Mouse (Mus musculus): ENCODE results near the gene Gm47985. TPM values are rescaled to one million over a fixed set of nuclear protein-coding genes. Genes with fewer than 3 reads are reported as not detected.
"Not testable (repeated sequence)": the region's sequence is repeated elsewhere in the genome, so short reads cannot be mapped to it uniquely, and the experiment has no call there.

Gm47985 gene
- 0.54 and 1.1 TPM in 2 replicates for polyA plus RNA-seq (2016; fragmentation: Nextera tagmentation; extraction: Ambion mirVana)

GRCm38 (mm10) chr1:151182266-151182665 is at the start of gene Gm47985:
TSS of gene Gm47985 (plus strand) at chr1:151182537.
- not testable (repeated sequence) for H3K4me2 ChIP-seq (replicated peaks); H3K4me3 ChIP-seq; H3K27ac ChIP-seq; H3K9me3 ChIP-seq; H3K4me1 ChIP-seq; H3K36me3 ChIP-seq; H3K27me3 ChIP-seq (replicated peaks); H3K9ac ChIP-seq; ATAC-seq (ENCODE audit: low FRiP score, low read depth)
- 100% methylated on average over 1 of the region's 7 CpGs for WGBS

DNA sequence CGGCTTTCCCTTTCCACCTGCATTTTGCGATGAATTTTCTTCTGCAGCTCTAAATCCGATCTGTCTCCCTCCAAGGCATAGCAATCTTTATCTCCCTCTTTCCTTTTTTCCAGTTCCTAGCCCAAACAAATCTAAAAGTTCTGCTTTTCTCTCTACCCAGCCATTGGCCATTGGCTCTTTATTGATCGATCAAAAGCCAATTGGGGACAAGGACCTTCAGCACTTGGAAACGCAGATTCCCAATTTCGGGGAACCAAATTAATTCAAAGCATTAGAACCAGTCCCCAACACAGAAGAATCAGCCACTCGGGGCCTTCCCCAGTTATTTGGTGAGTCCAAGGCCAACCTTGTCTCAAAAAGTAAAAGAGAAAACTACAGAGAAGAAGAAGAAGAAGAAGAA is 49.7 kb upstream of the Gm47985 start:
- Histone ChIP-seq H3K9ac (no peak overlapping the region), H3K4me3 (no peak overlapping the region), H3K4me2 (replicated peaks) (no peak overlapping the region), H3K4me1 (no peaks in the 10 kb centered on the region), H3K27me3 (replicated peaks) (no peaks in the 10 kb centered on the region), H3K9me3 (no peaks in the 10 kb centered on the region), H3K27ac (no peak overlapping the region), H3K36me3 (no peaks in the 10 kb centered on the region)
- no peak for ATAC-seq (ENCODE audit: low FRiP score, low read depth)
- WGBS, result 96% methylated on average over 7 of the region's 7 CpGs

DNA sequence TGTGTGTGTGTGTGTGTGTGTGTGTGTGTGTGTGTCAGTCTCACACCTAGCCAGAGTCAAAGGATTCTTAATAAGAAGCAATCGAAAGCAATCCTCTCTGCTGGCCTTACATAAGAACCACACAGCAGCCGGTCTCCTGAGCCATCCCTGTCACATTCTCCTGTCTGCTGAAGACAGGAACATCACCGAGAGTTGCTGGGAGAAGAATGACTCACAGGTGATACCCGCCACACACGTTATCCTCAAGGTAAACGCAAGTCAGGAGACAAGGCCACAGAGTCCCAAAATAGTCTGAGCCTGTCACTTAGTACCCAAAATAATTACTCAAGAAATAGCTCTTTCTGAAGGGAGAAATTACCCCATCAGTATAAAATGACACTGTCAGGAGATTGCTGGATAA is 43.9 kb upstream of the Gm47985 start:
- H3K9me3 ChIP-seq, result no peaks in the 10 kb centered on the region
- no peak overlapping the region for H3K27ac ChIP-seq
- H3K36me3 ChIP-seq, result no peaks in the 10 kb centered on the region
- 87% methylated on average over 6 of the region's 6 CpGs for WGBS
- no peak overlapping the region for H3K4me3 ChIP-seq
- no peak for ATAC-seq (ENCODE audit: low FRiP score, low read depth)
- H3K4me1 ChIP-seq, result no peaks in the 10 kb centered on the region
- no peaks in the 10 kb centered on the region for H3K27me3 ChIP-seq (replicated peaks)
- no peak overlapping the region for H3K9ac ChIP-seq
- H3K4me2 ChIP-seq (replicated peaks), result no peak overlapping the region

DNA sequence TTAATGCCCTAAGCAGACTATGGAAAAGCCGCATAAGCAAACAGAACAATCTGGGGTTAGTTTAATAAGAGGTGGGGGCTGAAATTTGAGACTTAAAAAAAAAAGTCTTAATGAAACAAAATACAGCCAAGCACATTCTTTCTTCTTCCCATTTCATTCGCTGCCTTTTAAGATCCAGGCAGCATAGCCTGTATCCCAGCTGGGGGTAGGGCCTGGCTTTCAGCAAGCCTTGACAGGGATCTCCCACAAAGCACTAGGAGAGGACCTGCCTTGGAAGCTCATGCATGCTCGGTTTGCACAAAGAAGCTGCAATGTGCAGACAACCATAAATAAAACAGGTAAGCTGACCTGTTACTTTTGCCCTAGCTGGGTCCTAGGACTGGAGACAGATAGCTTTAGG is 41.4 kb upstream of the Gm47985 start:
- ATAC-seq (ENCODE audit: low FRiP score, low read depth), result no peak
- Histone ChIP-seq H3K9ac (no peak overlapping the region), H3K4me3 (no peak overlapping the region), H3K27me3 (replicated peaks) (no peaks in the 10 kb centered on the region), H3K4me2 (replicated peaks) (no peak overlapping the region), H3K4me1 (no peaks in the 10 kb centered on the region), H3K9me3 (no peaks in the 10 kb centered on the region), H3K27ac (no peak overlapping the region), H3K36me3 (no peaks in the 10 kb centered on the region)
- WGBS, result 75% methylated on average over 3 of the region's 3 CpGs

- no peaks in the 10 kb centered on the region for H3K36me3 ChIP-seq
- no peak overlapping the region for H3K4me2 ChIP-seq (replicated peaks)
- no peaks in the 10 kb centered on the region for H3K9me3 ChIP-seq
- 70% methylated on average over 6 of the region's 6 CpGs for WGBS
- no peak for ATAC-seq (ENCODE audit: low FRiP score, low read depth)
- H3K27me3 ChIP-seq (replicated peaks), result no peaks in the 10 kb centered on the region
- H3K4me3 ChIP-seq, result no peak overlapping the region
- no peak overlapping the region for H3K27ac ChIP-seq
- no peak overlapping the region for H3K9ac ChIP-seq
- no peaks in the 10 kb centered on the region for H3K4me1 ChIP-seq
These were observed 37.7 kb upstream of the Gm47985 start for GRCm38 (mm10) chr1:151144471-151145146.

DNA sequence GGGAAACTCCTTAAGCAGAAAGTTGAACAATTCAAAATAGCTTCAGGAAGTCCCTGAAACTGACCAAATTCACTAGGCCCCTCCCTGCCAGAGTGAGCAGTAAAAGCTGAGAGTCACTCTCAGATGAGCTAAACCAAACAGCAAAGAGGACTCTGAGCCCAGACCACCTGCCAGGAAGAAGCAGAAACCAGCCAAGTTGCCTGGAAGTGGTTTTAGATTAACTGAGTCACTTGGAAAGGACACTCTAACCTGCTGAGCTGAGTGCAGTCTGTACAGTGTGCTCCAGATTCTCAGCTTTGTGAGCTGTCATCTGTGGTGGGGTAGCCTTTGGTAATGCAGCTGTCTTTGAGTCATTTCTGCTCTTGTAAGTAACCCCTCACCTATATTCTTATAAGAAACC is 34.5 kb upstream of the Gm47985 start:
- H3K9ac ChIP-seq, result no peak overlapping the region
- no peaks in the 10 kb centered on the region for H3K36me3 ChIP-seq
- ATAC-seq (ENCODE audit: low FRiP score, low read depth), result no peak
- no peaks in the 10 kb centered on the region for H3K9me3 ChIP-seq
- H3K4me1 ChIP-seq, result no peaks in the 10 kb centered on the region
- H3K4me2 ChIP-seq (replicated peaks), result no peak overlapping the region
- no peaks in the 10 kb centered on the region for H3K27me3 ChIP-seq (replicated peaks)
- H3K4me3 ChIP-seq, result no peak overlapping the region
- H3K27ac ChIP-seq, result no peak overlapping the region

GRCm38 (mm10) chr1:151150211-151150610 is 32.1 kb upstream of the Gm47985 start:
- ATAC-seq (ENCODE audit: low FRiP score, low read depth), result no peak
- Histone ChIP-seq H3K9me3 (no peaks in the 10 kb centered on the region), H3K27ac (no peak overlapping the region), H3K27me3 (replicated peaks) (no peaks in the 10 kb centered on the region), H3K4me3 (no peak overlapping the region), H3K36me3 (no peaks in the 10 kb centered on the region), H3K4me2 (replicated peaks) (no peak overlapping the region), H3K9ac (no peak overlapping the region), H3K4me1 (no peaks in the 10 kb centered on the region)
- WGBS, result 90% methylated on average over 7 of the region's 7 CpGs

GRCm38 (mm10) chr1:151151089-151151488 is 31.2 kb upstream of the Gm47985 start:
- Histone ChIP-seq H3K4me1 (no peaks in the 10 kb centered on the region), H3K9ac (no peak overlapping the region), H3K36me3 (no peaks in the 10 kb centered on the region), H3K27me3 (replicated peaks) (no peaks in the 10 kb centered on the region), H3K27ac (no peak overlapping the region), H3K4me2 (replicated peaks) (no peak overlapping the region), H3K9me3 (no peaks in the 10 kb centered on the region), H3K4me3 (no peak overlapping the region)
- 61% methylated on average over 2 of the region's 2 CpGs for WGBS
- ATAC-seq (ENCODE audit: low FRiP score, low read depth), result no peak

- no peak overlapping the region for H3K4me3 ChIP-seq
- H3K27ac ChIP-seq, result no peak overlapping the region
- H3K9me3 ChIP-seq, result no peaks in the 10 kb centered on the region
- no peaks in the 10 kb centered on the region for H3K36me3 ChIP-seq
- no peak overlapping the region for H3K9ac ChIP-seq
- H3K4me2 ChIP-seq (replicated peaks), result no peak overlapping the region
- WGBS, result 92% methylated on average over 6 of the region's 6 CpGs
- no peaks in the 10 kb centered on the region for H3K27me3 ChIP-seq (replicated peaks)
- no peaks in the 10 kb centered on the region for H3K4me1 ChIP-seq
- no peak for ATAC-seq (ENCODE audit: low FRiP score, low read depth)
These were observed 29.2 kb upstream of the Gm47985 start for GRCm38 (mm10) chr1:151153056-151153652.

- H3K36me3 ChIP-seq; H3K4me3 ChIP-seq; H3K27me3 ChIP-seq (replicated peaks); ATAC-seq (ENCODE audit: low FRiP score, low read depth); H3K9ac ChIP-seq; H3K9me3 ChIP-seq; H3K4me1 ChIP-seq; H3K4me2 ChIP-seq (replicated peaks); H3K27ac ChIP-seq: not testable (repeated sequence)
- WGBS, result 92% methylated on average over 9 of the region's 9 CpGs
These were observed 28.2 kb upstream of the Gm47985 start for GRCm38 (mm10) chr1:151154131-151154530.

DNA sequence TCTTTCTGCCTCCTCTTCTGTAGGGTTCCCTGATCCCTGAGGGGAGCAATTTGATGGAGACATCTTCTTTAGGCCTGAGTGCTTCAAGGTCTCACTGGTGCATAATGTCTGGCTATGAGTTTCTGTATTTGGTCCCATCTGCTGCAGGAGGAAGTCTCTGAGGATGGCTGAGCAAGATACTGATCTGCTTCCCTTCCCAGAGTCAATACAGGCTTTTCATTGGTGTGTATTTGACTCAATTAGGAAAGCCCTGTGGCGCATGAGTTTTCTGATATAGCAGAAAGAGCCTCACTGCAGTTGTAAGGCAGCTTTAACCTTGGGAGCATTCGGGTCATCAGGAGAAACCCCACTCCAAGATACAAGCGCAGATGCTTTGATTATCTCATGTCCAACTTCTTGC is 26.2 kb upstream of the Gm47985 start:
- WGBS, result 91% methylated on average over 3 of the region's 3 CpGs
- Histone ChIP-seq H3K4me3 (no peak overlapping the region), H3K9me3 (no peaks in the 10 kb centered on the region), H3K36me3 (no peaks in the 10 kb centered on the region), H3K9ac (no peak overlapping the region), H3K27ac (no peak overlapping the region), H3K4me1 (no peaks in the 10 kb centered on the region), H3K27me3 (replicated peaks) (no peaks in the 10 kb centered on the region), H3K4me2 (replicated peaks) (no peak overlapping the region)
- no peak for ATAC-seq (ENCODE audit: low FRiP score, low read depth)

DNA sequence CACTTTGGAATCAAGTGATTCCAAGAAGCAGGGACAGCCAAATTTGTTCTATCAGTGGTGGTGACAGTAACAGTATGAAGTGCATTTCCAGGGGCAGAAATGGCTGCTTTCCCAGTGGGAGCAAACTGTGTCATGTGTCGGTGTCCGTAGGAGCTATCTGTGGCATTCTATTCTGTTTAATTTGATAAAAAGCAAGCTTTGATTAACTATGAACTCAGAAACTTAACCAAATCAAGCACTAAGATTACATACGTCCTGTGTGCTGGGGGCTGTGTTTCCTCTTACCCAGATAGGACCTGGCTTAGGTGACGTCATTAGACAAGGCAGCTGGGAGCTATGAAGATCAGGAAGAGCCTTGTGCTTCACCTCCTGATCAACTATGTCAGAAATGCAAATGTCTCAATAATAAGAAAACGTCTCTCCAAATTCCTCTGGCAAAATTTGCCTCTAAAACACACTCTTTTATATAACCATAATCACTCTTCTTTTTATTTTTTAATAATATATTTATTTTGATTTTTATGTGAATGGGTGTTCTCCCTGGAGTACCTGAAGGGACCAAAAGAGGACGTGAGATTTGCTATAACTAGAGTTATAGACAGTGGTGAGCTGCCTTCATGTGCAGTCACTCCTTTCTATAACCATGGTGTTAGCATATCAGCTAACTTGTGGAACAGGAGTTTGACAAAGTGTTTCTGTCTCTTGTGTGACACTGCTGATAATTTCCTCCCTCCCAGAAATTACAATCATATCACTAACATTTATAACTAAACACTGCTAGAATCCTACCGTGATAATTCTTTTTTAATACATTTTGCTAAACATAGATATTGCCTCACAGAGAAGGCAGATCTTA is 25.3 kb upstream of the Gm47985 start:
- WGBS, result 83% methylated on average over 7 of the region's 7 CpGs
- H3K27ac ChIP-seq, result no peak overlapping the region
- H3K4me2 ChIP-seq (replicated peaks), result no peak overlapping the region
- no peaks in the 10 kb centered on the region for H3K36me3 ChIP-seq
- no peaks in the 10 kb centered on the region for H3K4me1 ChIP-seq
- H3K4me3 ChIP-seq, result no peak overlapping the region
- H3K9me3 ChIP-seq, result no peaks in the 10 kb centered on the region
- ATAC-seq (ENCODE audit: low FRiP score, low read depth), result no peak
- H3K27me3 ChIP-seq (replicated peaks), result no peaks in the 10 kb centered on the region
- no peak overlapping the region for H3K9ac ChIP-seq
